Mouse (Mus musculus): ENCODE measurements around the gene Vmn1r22. TPM values are rescaled to one million over a fixed set of nuclear protein-coding genes. Genes with fewer than 3 reads are reported as not detected.
A peak's percentile ranks its signal among the peaks of the same experiment; 100 is the strongest.
"Not testable (repeated sequence)": the region's sequence is repeated elsewhere in the genome, so short reads cannot be mapped to it uniquely, and the experiment has no call there.

Gene Vmn1r22
- polyA plus RNA-seq (2012; rRNA removed) = not detected in 2 replicates

DNA sequence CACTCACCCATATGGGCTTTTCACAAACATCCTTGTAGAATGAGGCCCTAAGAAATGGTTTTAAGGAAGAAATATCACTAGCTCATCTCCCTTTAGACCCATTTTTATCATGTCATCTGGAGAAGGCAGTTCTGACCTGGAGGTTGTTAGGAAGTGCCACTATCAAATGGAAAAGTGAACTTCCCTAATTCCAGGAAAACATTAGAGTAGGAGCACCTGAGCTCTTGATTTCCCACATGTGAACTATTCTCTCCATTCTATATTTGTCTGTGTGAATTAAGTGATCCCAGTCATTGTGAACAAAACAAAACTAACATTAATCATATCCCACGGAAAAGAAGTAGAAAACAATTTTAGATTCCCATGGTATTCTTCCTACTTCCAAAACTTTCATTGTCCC, at the start of gene Vmn1r22:
Gene Vmn1r22, minus strand, starts transcription at position 101 of the 400 bp plus-strand sequence.
- DNase-seq (ENCODE audit: extremely low spot score in 1 of 2, low spot score in 1 of 2) = no peak

DNA sequence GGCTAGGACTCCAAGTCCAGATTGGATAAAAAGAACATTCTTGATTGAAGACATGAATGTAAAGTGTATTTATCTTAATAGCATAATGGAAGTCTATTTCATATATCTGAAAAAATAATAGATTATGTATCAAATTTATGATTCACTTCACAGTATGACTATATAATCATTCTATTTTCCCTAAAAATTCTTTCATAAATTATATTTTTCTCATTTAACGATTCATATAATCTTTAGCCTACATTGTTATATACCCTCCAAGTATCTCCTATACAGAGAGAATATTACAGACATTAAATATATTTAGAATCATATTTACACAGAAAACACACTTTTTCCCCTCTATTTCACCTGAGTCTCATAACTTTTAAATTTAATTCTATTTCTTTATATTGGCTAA, 18.9 kb upstream of the Vmn1r22 start, which contains the start of gene Vmn1r23:
Gene Vmn1r23, minus strand, starts transcription at position 101 of the 400 bp plus-strand sequence.
- DNase-seq (ENCODE audit: extremely low spot score in 1 of 2, low spot score in 1 of 2) = no peak

DNA sequence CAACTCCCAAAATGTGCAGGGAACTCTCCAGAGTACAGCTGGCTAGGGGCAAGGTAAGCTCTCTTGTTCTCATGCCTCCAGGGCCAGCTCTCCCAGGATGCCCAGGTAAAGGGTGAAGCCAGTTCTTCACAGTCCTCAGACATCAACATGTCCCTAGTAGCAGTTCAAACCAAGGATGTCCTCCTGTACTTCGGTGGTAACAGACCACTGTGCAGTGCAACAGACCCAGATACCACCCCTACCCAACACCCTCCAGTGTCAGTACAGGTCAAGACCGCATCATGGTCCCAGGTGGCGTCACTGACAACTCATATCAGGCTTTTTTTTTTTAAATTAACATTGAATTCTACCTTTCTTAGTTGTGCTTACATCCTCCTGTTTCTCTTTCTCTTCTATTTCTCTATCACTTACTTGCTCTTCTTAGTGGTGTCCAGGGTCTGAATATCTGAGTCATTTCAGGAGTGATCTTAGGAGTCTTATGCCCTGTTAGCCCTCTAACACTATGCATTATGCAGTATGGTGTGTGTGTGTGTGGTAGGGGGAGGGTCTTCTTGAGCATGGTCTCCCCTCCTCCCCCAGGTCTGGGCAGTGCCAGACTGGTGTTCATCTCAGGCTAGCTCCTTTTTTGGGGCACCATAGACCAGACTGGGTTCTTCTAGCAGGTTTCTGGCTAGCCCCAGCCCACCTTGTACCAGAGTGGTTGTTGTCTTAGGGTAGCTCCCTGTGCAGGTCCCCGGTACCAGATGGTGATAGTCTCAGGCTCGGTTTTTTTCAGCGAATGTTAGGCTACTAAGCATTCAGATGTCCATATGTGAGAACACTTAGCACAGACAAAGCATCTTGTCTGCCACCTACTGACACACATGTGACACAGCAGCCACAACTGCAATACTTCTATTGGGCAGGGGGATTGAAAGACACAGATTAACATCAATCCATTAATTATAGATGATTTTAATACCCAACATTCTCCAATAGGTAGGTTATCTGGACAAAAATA, 48.5 kb downstream of the Vmn1r22 start:
- DNase-seq (ENCODE audit: extremely low spot score in 1 of 2, low spot score in 1 of 2) = peak; percentile 14 to 71

DNA sequence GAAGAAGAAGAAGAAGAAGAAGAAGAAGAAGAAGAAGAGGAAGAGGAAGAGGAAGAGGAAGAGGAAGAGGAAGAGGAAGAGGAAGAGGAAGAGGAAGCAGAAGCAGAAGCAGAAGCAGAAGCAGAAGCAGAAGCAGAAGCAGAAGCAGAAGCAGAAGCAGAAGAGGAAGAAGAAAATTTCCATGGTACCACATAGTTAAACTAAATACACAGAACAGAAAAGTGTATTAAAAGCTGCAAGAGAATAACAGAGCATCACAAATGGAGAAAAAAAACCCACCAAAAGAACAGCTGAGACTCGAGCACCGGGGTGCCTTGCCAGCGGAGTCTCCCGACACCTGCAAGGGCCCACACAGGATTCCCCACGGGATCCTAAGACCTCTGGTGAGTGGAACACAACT, 56.7 kb downstream of the Vmn1r22 start:
- not testable (repeated sequence) for DNase-seq (ENCODE audit: extremely low spot score in 1 of 2, low spot score in 1 of 2)

DNA sequence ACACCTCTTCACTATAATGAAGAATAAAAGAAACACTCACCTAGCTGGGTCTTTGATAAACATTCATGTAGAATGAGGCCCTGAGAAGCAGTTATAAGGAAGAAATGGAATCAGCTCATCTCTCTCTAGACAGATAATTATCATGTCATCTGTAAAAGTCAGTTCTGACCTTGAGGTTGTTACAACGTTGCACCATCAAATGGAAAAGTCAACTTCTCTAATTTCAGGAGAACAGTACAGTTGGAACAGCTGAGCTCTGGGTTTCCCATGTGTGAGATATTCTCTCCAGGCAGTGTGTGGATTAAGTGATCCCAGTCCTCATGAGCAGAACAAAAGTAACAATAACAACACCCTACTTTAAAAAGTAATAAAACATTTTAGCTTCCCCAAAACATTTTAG, 57.5 kb downstream of the Vmn1r22 start, which contains the start of gene Vmn1r21:
Gene Vmn1r21, minus strand, starts transcription at position 58 of the 400 bp plus-strand sequence.
- no peak for DNase-seq (ENCODE audit: extremely low spot score in 1 of 2, low spot score in 1 of 2)

Other genes with a start within 250 kb of the Vmn1r22 start
- 18.4 and 20.3 TPM in 2 replicates for gene Pyurf, start 215.9 kb downstream of the Vmn1r22 start, polyA plus RNA-seq (2012; rRNA removed)
- 56.1 and 62.8 TPM in 2 replicates for gene Lancl2, start 205.5 kb downstream of the Vmn1r22 start, polyA plus RNA-seq (2012; rRNA removed)
- 82.9 and 86.5 TPM in 2 replicates for gene Vopp1, start 82.9 kb downstream of the Vmn1r22 start, polyA plus RNA-seq (2012; rRNA removed)
- not detected in 2 replicates for gene Vmn1r21, start 57.7 kb downstream of the Vmn1r22 start, polyA plus RNA-seq (2012; rRNA removed)
- gene Vmn1r23, start 18.8 kb upstream of the Vmn1r22 start, polyA plus RNA-seq (2012; rRNA removed) = not detected in 2 replicates
- not detected in 2 replicates for gene Vmn1r24, start 53.5 kb upstream of the Vmn1r22 start, polyA plus RNA-seq (2012; rRNA removed)
- not detected in 2 replicates for gene Vmn1r25, start 72.8 kb upstream of the Vmn1r22 start, polyA plus RNA-seq (2012; rRNA removed)
- gene Vmn1r26, start 107.1 kb upstream of the Vmn1r22 start, polyA plus RNA-seq (2012; rRNA removed) = not detected in 2 replicates

Data from frontal cortex, adult 2 months (tissue).